Mouse (Mus musculus): ENCODE measurements around the gene Lrrc71.
A peak's percentile ranks its signal among the peaks of the same experiment; 100 is the strongest.

The Lrrc71 gene

GRCm38 (mm10) chr3:87763683-87764289, 15.4 kb upstream of the Lrrc71 start:
- DNase-seq (ENCODE audit: low spot score) = peak; percentile 59

DNA sequence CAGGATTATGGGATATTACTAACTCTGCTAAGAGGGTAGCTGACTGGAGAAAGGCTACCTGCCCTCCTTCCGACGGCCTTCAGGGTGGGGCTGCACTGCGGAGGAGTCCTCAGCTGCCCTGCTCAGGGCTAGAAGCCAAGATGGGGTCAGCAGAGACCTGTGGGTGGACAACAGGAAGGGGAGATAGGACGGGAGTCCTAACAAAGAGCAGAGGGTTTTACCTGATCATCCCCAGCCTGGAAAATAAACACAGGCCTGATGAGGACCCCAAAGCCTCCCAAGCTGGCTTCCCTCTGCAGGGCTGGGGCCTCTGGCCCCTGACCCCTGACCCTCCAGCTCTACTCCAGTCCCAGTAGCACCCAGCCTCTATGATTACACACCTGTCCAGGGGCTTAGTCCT, 14.8 kb upstream of the Lrrc71 start:
- no peak for DNase-seq (ENCODE audit: low spot score)

GRCm38 (mm10) chr3:87761408-87762375, 13.3 kb upstream of the Lrrc71 start:
- no peak for DNase-seq (ENCODE audit: low spot score)

- DNase-seq (ENCODE audit: low spot score) = no peak
Observed at GRCm38 (mm10) chr3:87758641-87759040, 10.2 kb upstream of the Lrrc71 start.

DNA sequence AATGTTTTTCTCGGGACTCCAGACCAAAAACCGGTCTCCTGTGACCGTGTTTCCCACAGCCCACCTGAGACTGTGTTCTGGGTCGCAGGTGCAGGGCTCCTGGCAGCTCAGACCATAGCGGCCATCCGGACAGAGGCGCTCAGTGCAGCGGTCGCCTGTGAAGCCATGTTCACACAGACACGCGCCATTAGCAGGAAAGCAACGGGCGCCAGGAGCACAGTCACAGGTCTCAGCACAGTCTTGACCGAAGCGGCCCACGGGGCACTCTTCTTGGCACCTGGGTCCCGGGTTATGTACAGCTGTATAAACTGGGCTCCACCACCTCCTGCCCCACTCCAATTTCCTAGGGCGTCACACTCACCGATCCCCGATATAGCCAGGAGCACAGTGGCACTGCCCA, 8.1 kb upstream of the Lrrc71 start:
- no peak for DNase-seq (ENCODE audit: low spot score)

DNA sequence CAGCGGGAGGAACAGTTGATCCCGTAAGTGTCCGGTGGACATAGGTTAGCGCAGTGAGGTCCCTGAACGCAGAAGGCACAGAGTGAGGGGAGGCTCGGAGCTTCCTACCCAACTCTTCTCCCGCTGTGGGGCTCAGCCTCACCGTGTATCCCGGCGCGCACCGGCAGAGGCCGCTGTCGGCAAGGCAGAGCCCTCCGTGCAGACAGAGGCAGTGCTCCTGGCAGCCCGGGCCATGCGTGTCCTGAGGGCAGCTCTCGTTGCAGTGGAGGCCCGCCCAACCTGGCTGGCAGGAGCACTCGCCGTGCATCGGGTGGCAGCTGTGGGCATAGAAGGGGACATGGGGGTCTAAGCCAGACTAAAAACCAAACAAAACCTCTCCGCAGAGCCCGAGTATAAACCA, 7.5 kb upstream of the Lrrc71 start:
- peak; percentile 90 for DNase-seq (ENCODE audit: low spot score)

DNA sequence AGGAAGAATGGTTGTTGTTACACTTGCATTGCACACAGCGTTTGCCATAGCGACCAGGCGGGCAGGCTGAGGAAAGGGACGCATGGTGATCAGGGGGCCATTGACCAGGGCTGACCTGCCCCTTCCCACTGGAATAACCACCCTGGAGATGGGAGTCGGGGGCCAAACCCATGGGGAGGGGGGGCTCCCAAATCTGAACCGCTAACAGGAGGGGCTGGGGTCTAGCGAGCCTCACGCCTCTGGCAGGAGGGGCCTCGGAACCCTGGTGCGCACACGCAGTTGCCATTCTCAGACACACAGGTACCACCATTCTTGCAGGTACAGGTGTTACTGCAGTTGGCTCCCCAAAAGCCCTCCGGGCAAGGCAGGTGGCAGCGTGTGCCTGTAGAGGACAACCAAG, 5.4 kb upstream of the Lrrc71 start:
- DNase-seq (ENCODE audit: low spot score) = no peak

DNA sequence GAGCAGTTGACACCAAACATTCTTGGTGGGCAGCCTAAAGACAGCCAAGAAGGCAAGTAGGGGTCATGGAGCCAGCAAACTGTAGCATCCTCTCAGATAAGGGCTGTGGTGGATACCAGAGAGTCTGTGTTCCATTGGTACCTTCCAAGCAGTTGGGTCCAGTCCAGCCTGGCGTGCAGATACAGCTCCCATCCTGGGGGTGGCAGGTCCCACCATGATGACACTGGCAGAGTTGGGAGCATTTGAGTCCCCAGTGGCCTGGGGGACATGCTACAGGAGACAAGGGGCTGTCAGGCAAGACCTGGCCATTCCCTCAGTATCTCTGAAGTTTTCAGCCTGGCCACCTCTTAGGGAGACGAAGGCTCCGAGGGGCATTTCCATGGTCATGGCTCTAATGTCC, 4.1 kb upstream of the Lrrc71 start:
- DNase-seq (ENCODE audit: low spot score) = no peak

GRCm38 (mm10) chr3:87749977-87750376, 1.6 kb upstream of the Lrrc71 start:
- DNase-seq (ENCODE audit: low spot score) = no peak

DNA sequence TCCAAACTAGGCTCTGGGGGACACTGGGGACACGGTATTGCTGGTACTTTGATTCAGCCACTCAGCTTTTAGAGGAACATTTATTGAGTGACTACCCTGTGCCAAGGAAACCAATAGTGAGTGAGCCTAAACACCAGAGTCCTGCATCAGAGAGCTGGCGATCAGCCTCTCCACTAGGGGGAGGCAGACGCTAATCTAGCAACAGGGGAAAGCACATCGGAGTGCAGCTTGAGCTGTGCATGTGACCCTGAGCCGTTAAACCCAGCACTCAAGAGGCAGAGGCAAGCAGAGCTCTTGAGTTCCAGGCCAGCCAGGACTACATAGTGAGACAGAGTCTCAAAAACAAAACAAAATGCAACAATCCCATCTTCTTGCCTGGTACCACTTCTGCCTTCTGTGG, 611 bp upstream of the Lrrc71 start:
- DNase-seq (ENCODE audit: low spot score) = peak; percentile 75

- DNase-seq (ENCODE audit: low spot score) = peak; percentile 55
Observed at GRCm38 (mm10) chr3:87745036-87745659, 3.3 kb downstream of the Lrrc71 start.

- no peak for DNase-seq (ENCODE audit: low spot score)
Observed at GRCm38 (mm10) chr3:87743927-87744326, 4.5 kb downstream of the Lrrc71 start.

DNA sequence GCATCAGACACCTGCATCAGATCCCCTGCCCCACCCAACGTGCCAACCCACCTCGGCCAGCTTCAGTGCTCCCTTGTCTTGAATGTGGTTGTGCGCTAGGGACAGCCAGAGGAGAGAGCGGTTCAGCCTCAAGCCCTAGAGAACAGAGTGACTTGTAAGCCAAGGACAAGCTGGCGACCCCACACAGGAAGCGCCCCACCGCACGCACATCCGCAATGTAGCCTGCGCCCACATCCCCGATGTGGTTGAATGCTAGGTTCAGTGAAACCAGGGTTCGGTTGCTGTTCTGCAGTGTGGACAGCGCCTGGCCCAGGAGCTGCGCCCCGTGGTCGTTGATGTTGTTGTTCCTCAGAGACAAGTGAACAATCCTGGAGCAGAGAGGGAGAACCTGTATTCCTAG, 5.7 kb downstream of the Lrrc71 start:
- DNase-seq (ENCODE audit: low spot score) = no peak

- DNase-seq (ENCODE audit: low spot score) = no peak
Observed at GRCm38 (mm10) chr3:87742013-87742412, 6.4 kb downstream of the Lrrc71 start.

DNA sequence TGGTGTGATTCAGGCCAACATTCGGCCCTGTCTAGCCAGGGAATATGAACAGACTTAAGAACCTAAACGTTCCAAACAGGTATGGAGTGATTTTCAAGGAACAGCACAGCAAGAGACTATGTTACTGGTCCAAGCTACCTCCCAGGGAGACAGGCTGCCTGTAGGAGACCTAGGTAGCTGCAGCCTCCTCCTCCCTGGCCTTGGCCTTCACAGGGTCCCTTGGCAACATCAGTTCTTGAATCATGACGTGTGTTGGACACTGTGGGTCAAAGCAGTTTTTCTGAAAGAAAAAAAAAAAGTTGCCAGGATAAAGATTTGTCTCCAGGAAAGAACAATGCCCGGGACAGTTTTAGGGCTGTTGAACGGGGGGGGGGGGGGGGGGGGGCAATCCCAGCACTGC, 9.5 kb downstream of the Lrrc71 start:
- no peak for DNase-seq (ENCODE audit: low spot score)

GRCm38 (mm10) chr3:87735335-87735734, 13.1 kb downstream of the Lrrc71 start:
- DNase-seq (ENCODE audit: low spot score) = no peak

- no peak for DNase-seq (ENCODE audit: low spot score)
Observed at GRCm38 (mm10) chr3:87733984-87734761, 14.3 kb downstream of the Lrrc71 start.

GRCm38 (mm10) chr3:87733098-87733497, 15.3 kb downstream of the Lrrc71 start:
- DNase-seq (ENCODE audit: low spot score) = no peak

- no peak for DNase-seq (ENCODE audit: low spot score)
Observed at GRCm38 (mm10) chr3:87728696-87729095, 19.7 kb downstream of the Lrrc71 start.

DNA sequence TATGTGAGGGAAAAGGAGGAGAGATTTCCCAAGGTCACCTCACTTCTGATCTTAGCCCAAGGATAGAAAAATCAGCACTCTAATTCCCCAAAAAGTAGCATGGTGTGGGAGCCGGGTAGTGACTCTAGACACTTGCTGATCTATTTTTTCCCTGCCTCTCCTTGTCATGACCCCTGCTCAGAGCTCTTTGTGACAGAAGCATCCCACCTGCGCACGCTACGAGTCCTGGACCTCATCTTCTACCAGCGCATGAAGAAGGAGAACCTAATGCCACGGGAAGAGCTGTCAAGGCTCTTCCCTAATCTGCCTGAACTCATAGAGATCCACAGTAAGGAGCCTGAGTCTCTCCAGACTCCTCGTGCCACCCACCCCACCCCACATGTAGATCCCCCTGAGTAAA, 22.2 kb downstream of the Lrrc71 start:
- DNase-seq (ENCODE audit: low spot score) = no peak

- no peak for DNase-seq (ENCODE audit: low spot score)
Observed at GRCm38 (mm10) chr3:87725396-87726160, 22.8 kb downstream of the Lrrc71 start.

Measured in embryo, embryonic 10 days (tissue).